Mouse (Mus musculus): ENCODE measurements around the gene Ndufa5. TPM values are rescaled to one million over a fixed set of nuclear protein-coding genes. Genes with fewer than 3 reads are reported as not detected.

The Ndufa5 gene
- 100 to 1,000 TPM; 174 to 219 (median 181) TPM for polyA plus RNA-seq (2017; shearing (Covaris generic))

DNA sequence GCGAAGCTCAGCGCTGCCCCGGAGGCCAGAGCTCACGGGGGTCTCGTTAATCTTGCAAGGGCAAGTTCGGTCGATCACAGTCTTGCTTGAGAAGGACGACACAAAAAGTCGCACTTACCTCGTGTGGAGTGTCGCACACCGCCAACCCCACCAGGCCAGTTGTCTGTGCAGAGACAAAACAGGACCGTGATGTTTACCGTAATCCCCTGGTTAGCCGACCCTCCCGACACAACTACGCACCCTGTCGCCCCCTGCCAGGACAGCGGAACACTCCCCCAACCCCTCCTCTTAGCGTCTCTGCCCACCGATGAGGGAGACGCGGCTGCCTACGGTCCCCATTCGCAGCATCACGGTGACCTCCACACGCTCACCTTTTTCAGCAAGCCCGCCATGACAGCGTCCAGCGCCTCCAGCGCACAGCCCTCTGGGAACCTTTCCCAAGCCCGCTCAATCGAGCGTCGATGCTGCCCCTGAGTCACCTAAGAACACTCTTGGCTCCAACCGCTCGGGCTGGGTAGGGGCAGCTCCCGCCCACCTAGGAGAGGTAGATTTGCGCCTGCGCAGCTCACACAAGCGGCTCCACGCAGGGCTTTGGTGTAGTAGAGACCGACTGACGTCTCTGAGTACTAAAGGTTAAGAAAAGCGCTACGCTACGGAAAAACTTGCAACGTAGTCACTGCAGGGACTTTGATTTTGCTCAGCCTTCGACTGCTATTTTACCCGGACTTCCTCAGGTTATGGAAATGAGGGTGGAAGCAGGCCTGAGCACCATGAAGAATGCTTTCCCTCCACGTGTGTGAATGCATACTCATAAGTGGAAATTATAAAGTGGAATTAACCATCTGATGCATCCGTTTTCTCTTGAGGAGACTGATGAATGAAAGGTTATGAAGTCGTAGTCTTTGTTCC lies at the start of gene Ndufa5:
Gene Ndufa5 (minus strand): TSS at position 859 of the 909 bp plus-strand sequence.
- peak; percentile 87 for ATAC-seq

DNA sequence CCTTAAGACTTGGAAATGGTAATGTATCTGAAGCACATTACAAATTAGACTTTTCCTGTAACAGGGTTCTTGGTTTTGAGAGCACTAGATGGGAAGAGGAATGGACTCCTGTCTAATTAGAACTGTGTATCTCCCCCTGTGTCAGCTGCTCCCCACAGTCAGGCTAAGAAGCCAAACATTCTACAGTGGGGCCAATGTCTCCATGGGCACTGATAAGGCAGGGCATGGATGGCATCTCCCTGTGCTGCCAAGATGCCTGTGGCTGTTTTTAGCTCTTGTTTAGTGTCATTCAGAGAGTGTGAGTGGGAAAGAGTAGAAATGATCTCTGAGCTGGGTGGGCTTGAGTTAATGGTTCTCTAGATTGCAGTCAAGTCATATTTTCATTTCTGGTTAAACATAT lies 45.5 kb upstream of the Ndufa5 start:
- ATAC-seq = no peak

GRCm38 (mm10) chr6:24572431-24572830 lies 44.6 kb upstream of the Ndufa5 start:
- no peak for ATAC-seq

- no peak for ATAC-seq
Observed at GRCm38 (mm10) chr6:24571126-24571525, 43.3 kb upstream of the Ndufa5 start.

DNA sequence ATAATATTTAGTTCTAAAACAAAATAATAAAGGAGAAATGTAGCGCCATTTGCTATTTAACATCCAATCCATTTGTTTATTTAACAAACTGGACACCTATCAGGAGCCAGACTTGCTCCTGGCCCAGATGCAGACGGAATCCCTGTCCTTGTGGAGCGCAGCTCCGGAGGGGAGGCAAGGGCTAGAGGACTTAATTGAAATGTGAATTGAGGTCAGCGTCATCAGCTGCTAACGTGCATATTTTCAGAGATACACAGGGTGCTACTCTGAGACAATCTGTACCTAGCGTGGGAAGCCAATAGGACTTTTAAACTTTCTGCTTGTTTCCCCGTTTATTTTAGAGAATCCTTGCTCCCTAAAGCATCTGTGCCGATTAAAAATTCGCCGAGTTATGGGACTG lies 42.5 kb upstream of the Ndufa5 start:
- ATAC-seq = no peak

DNA sequence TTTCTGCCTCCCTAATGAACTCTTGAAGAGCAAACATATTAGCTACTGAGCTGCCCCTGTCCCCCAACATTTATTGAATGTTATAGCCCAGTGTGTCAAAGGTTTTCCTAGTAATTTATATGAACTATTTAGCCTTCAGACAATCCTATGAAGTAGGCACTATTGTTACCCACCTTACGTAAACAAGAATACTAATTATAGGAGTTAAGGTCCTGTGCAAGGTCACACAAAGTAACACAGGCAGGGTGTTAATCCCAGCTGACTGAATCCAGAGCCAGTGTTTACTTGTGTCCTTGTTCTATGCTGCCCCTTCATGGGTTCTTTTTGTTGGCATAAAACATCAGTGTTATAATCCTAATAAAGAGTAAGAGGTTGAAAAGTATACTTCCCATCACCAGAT lies 41.9 kb upstream of the Ndufa5 start:
- no peak for ATAC-seq

DNA sequence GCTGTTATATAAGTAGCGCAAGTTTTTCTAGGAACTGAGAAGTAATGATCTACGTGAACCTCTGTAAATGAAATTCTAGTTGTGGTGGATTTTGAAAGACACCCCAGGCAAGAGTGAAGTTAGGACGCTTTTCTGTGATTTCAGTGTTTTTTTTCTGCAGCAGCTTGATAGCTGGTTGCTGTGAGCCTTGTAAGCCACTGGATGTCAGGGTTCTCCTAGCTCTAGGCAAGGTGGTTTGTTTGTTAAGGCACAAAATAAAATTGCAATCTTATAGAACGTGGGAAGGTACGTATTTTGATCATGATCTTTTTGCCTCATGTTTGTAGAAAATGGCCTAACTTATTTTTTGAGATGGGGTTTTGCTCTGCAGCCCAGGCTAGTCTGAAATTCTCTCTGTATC lies 41.1 kb upstream of the Ndufa5 start:
- ATAC-seq = no peak

- ATAC-seq = no peak
Observed at GRCm38 (mm10) chr6:24564886-24565285, 37.1 kb upstream of the Ndufa5 start.

- ATAC-seq = no peak
Observed at GRCm38 (mm10) chr6:24564081-24564480, 36.3 kb upstream of the Ndufa5 start.

GRCm38 (mm10) chr6:24555488-24555887 lies 27.7 kb upstream of the Ndufa5 start:
- no peak for ATAC-seq

DNA sequence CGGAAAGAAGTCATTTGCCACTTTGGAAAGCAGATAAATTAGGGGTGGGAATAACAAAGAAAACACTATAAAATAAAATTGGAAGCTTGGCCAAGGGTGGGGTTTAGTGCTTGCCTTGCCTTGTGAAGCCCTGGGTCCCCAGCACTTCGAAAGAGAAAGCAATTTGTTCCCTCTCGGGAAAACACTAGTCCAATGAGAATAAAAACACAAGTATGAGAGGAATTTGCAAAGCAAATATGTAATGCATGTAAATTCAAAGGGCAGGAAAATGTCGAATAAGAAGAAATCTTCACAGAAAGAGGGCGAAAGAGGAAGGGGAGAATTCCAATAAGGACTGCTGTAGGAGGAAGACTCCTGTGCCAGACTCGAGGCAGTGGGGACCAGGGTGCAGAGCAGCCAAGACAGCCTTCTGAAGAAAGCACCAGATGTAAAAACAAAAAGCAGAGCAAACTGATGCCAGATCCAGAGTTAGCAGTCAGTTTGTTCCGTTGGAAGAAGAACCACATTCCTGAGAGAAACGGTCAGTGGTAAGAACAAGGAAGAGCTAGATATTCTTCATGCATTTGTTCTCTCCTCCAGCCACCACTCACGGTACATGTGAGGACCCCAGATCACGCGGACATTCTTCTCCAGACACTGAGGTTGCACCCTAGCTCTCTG lies 26.7 kb upstream of the Ndufa5 start:
- no peak for ATAC-seq

GRCm38 (mm10) chr6:24552046-24552445 lies 24.2 kb upstream of the Ndufa5 start:
- no peak for ATAC-seq

DNA sequence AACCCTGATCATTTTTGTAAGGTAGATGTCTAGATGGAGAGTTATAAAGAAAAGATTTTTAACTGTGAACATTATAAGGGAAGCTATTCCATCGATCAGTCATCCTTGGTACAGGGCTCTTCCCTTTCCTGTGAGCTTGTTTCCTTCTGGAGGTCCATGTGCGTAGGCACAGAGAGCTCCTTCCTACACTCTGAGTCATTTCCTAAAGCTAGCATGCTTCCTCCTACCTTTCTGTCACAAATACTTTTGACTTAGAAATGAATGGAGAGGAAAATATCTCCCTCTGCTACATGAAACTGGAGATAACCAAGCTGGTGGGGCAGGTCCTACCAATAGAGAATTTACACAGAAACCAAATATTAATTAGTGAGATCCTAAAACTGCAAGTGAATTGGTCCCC lies 22.0 kb upstream of the Ndufa5 start:
- no peak for ATAC-seq

GRCm38 (mm10) chr6:24546716-24547420 lies 19.1 kb upstream of the Ndufa5 start:
- ATAC-seq = no peak

- ATAC-seq = no peak
Observed at GRCm38 (mm10) chr6:24543119-24543591, 15.3 kb upstream of the Ndufa5 start.

- no peak for ATAC-seq
Observed at GRCm38 (mm10) chr6:24542393-24542792, 14.6 kb upstream of the Ndufa5 start.

- no peak for ATAC-seq
Observed at GRCm38 (mm10) chr6:24540106-24540505, 12.3 kb upstream of the Ndufa5 start.

GRCm38 (mm10) chr6:24538435-24538834 lies 10.6 kb upstream of the Ndufa5 start:
- ATAC-seq = no peak

DNA sequence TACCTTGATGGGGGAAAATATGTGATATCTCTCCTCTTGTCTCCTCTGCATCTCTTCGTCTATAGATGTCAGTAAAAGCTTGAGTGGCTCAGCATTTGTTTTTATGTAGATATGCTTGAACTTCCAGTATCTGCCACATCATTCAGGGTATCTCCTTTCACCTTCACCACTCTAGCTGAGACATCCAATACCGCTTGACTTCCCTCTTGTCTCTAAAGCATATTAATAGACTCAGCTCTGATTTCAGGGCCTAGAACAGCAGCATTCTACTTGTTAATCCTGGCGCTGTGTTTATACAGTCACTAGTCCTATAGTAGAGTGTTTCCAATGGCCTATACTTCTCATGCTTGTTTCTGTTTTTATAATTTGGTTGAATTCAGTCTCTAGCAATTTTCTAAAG lies 5.0 kb upstream of the Ndufa5 start:
- ATAC-seq = no peak

- ATAC-seq = no peak
Observed at GRCm38 (mm10) chr6:24530711-24531420, 3.1 kb upstream of the Ndufa5 start.

GRCm38 (mm10) chr6:24530166-24530565 lies 2.4 kb upstream of the Ndufa5 start:
- peak; percentile 51 for ATAC-seq

- ATAC-seq = no peak
Observed at GRCm38 (mm10) chr6:24528064-24528243, 141 bp upstream of the Ndufa5 start, which contains the start of gene Asb15. Asb15 (plus strand) TSS chr6:24528144.

- ATAC-seq = no peak
Observed at GRCm38 (mm10) chr6:24525705-24526104, 2.1 kb downstream of the Ndufa5 start.
